Mouse (Mus musculus): ENCODE data around the gene Zdhhc7.

Zdhhc7 gene

DNA sequence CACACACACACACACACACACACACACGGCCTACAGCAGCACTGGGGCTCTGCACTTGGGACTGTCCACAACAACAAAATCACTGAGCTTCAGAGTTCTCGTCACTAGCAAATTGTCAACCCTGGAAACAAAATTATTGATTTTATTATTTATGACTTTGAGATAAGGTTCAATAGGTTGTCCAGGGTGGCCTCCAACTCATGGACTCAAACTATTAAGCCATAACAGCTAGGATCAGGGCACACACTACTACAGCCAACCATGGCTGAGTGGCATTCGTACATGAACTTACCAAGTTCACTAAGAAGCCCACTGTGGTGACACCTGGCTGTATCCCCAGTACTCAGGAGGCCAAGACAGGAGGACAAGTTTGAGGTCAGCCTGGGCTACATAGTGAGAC lies 8.2 kb downstream of the Zdhhc7 start:
- H3K4me1 ChIP-seq (replicated peaks; ENCODE audit: low read depth, low read length) = peaks cover 5% of the 10 kb centered on the region; the same call in 1 of the 2 replicates
- H3K4me3 ChIP-seq (replicated peaks; ENCODE audit: low read length) = no peak overlapping the region
- peaks cover 36% of the 10 kb centered on the region for H3K36me3 ChIP-seq (ENCODE audit: insufficient read depth, low read length)
- no peaks in the 10 kb centered on the region for H3K27me3 ChIP-seq (ENCODE audit: insufficient read depth, low read length)
- no peaks in the 10 kb centered on the region for H3K9me3 ChIP-seq (ENCODE audit: low read length)
- TF ChIP-seq CTCF (conservative IDR thresholded peaks at IDR 0.05; ENCODE audit: low read length) (no peak), NANOG (IDR thresholded peaks at IDR 0.05; ENCODE audit: borderline replicate concordance, low read length) (no peak), POU5F1 (IDR thresholded peaks at IDR 0.05; ENCODE audit: borderline replicate concordance, low read length) (no peak)

GRCm38 (mm10) chr8:120091032-120091431 lies 10.2 kb downstream of the Zdhhc7 start:
- H3K36me3 ChIP-seq (ENCODE audit: insufficient read depth, low read length) = peaks cover 56% of the 10 kb centered on the region
- no peaks in the 10 kb centered on the region for H3K27me3 ChIP-seq (ENCODE audit: insufficient read depth, low read length)
- no peaks in the 10 kb centered on the region for H3K9me3 ChIP-seq (ENCODE audit: low read length)
- H3K4me1 ChIP-seq (replicated peaks; ENCODE audit: low read depth, low read length) = 0 out of 2 replicates have a peak, but pooled peaks cover 6% of the 10 kb centered on the region
- no peak for TF ChIP-seq POU5F1 (IDR thresholded peaks at IDR 0.05; ENCODE audit: borderline replicate concordance, low read length)
- no peak overlapping the region for H3K4me3 ChIP-seq (replicated peaks; ENCODE audit: low read length)

DNA sequence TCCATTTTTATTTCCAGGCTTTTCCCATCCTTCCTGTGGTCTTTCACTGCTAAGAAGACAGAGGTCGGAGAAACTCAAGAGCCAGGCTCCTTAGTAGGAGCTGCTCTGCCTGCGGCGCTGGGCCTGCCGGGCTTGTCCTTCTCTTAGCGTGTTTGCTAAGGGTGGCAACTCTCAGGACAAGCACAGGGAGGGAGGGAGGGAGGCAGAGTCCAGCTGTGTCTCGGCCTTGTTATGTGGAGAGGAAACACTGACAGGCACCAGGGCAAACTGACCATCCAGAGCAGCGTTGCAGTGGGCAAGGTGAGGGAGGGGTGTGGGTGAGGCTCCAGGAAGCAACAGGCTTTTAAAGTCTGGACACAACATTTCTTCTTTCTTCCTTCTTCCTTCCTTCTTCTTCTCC lies 11.8 kb downstream of the Zdhhc7 start:
- 0 out of 2 replicates have a peak, but pooled peaks cover 6% of the 10 kb centered on the region for H3K4me1 ChIP-seq (replicated peaks; ENCODE audit: low read depth, low read length)
- peaks cover 71% of the 10 kb centered on the region for H3K36me3 ChIP-seq (ENCODE audit: insufficient read depth, low read length)
- H3K4me3 ChIP-seq (replicated peaks; ENCODE audit: low read length) = no peak overlapping the region
- no peaks in the 10 kb centered on the region for H3K9me3 ChIP-seq (ENCODE audit: low read length)
- TF ChIP-seq CTCF (conservative IDR thresholded peaks at IDR 0.05; ENCODE audit: low read length) = no peak
- TF ChIP-seq NANOG (IDR thresholded peaks at IDR 0.05; ENCODE audit: borderline replicate concordance, low read length) = no peak
- no peak for TF ChIP-seq POU5F1 (IDR thresholded peaks at IDR 0.05; ENCODE audit: borderline replicate concordance, low read length)
- H3K27me3 ChIP-seq (ENCODE audit: insufficient read depth, low read length) = no peaks in the 10 kb centered on the region

DNA sequence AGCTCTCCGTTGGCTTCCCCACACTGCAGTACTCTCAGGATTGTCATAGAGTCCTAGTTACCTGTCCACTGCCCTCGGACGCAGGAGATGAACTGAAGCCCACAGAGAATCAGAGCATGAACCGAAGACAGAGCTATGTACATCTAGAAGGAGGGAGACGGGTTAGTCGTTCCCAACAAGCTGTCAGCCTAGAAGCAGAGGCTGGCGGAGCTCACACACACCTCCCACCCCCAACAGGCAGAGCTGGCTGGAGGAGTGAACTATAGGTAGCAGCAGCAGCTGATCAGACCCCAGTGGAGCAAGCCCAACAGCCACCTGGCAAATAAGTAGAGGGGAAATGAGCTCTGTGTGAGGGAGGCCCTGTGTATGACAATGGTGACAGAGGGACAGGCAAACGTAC lies 16.5 kb downstream of the Zdhhc7 start:
- Histone ChIP-seq H3K36me3 (ENCODE audit: insufficient read depth, low read length) (peaks cover 71% of the 10 kb centered on the region), H3K4me1 (replicated peaks; ENCODE audit: low read depth, low read length) (peaks cover 44% of the 10 kb centered on the region), H3K4me3 (replicated peaks; ENCODE audit: low read length) (no peak overlapping the region), H3K9me3 (ENCODE audit: low read length) (no peaks in the 10 kb centered on the region), H3K27me3 (ENCODE audit: insufficient read depth, low read length) (no peaks in the 10 kb centered on the region)
- TF ChIP-seq CTCF (conservative IDR thresholded peaks at IDR 0.05; ENCODE audit: low read length) = no peak
- TF ChIP-seq POU5F1 (IDR thresholded peaks at IDR 0.05; ENCODE audit: borderline replicate concordance, low read length) = no peak

DNA sequence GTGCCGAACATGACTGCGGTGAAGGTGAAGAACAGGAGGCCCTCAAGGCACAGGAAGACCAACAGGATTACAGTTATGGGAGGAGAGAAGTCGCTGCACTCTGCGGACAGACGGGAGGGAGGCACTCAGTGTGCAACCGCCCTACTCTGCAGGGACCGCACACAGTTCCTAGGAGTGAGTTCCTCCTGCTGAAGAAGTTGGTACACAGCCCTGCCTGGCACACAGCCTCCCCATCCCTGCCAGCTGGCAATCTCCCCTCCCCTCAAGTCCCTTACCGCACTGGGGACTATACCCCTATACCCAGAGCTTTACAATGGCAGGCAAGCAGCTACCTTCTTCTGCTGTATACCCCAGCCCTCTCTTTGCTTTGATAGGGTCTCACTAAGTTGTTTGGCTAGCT lies 18.0 kb downstream of the Zdhhc7 start:
- Histone ChIP-seq H3K27me3 (ENCODE audit: insufficient read depth, low read length) (no peaks in the 10 kb centered on the region), H3K9me3 (ENCODE audit: low read length) (no peaks in the 10 kb centered on the region), H3K4me3 (replicated peaks; ENCODE audit: low read length) (0 out of 2 replicates have a peak overlapping the region, but pooled peaks have one; percentile 29), H3K36me3 (ENCODE audit: insufficient read depth, low read length) (peaks cover 64% of the 10 kb centered on the region), H3K4me1 (replicated peaks; ENCODE audit: low read depth, low read length) (peaks cover 59% of the 10 kb centered on the region)
- no peak for TF ChIP-seq CTCF (conservative IDR thresholded peaks at IDR 0.05; ENCODE audit: low read length)
- TF ChIP-seq NANOG (IDR thresholded peaks at IDR 0.05; ENCODE audit: borderline replicate concordance, low read length) = no peak
- no peak for TF ChIP-seq POU5F1 (IDR thresholded peaks at IDR 0.05; ENCODE audit: borderline replicate concordance, low read length)

GRCm38 (mm10) chr8:120079361-120079760 lies 21.9 kb downstream of the Zdhhc7 start:
- H3K36me3 ChIP-seq (ENCODE audit: insufficient read depth, low read length) = peaks cover 27% of the 10 kb centered on the region
- H3K4me1 ChIP-seq (replicated peaks; ENCODE audit: low read depth, low read length) = peaks cover 64% of the 10 kb centered on the region
- H3K4me3 ChIP-seq (replicated peaks; ENCODE audit: low read length) = no peak overlapping the region

GRCm38 (mm10) chr8:120078080-120078479 lies 23.2 kb downstream of the Zdhhc7 start:
- H3K4me3 ChIP-seq (replicated peaks; ENCODE audit: low read length) = 0 out of 2 replicates have a peak overlapping the region, but pooled peaks have one; percentile 17
- H3K36me3 ChIP-seq (ENCODE audit: insufficient read depth, low read length) = peaks cover 19% of the 10 kb centered on the region
- no peaks in the 10 kb centered on the region for H3K9me3 ChIP-seq (ENCODE audit: low read length)
- H3K4me1 ChIP-seq (replicated peaks; ENCODE audit: low read depth, low read length) = peaks cover 59% of the 10 kb centered on the region
- peaks cover 21% of the 10 kb centered on the region for H3K27me3 ChIP-seq (ENCODE audit: insufficient read depth, low read length)
- peak; percentile 56 for TF ChIP-seq CTCF (conservative IDR thresholded peaks at IDR 0.05; ENCODE audit: low read length)
- TF ChIP-seq POU5F1 (IDR thresholded peaks at IDR 0.05; ENCODE audit: borderline replicate concordance, low read length) = no peak

More at GRCm38 (mm10) chr8:120079361-120079760, 21.9 kb downstream of the Zdhhc7 start:
- no peak for TF ChIP-seq POU5F1 (IDR thresholded peaks at IDR 0.05; ENCODE audit: borderline replicate concordance, low read length)
- no peak for TF ChIP-seq NANOG (IDR thresholded peaks at IDR 0.05; ENCODE audit: borderline replicate concordance, low read length)
- no peak for TF ChIP-seq CTCF (conservative IDR thresholded peaks at IDR 0.05; ENCODE audit: low read length)
- peaks cover 13% of the 10 kb centered on the region for H3K27me3 ChIP-seq (ENCODE audit: insufficient read depth, low read length)
- H3K9me3 ChIP-seq (ENCODE audit: low read length) = no peaks in the 10 kb centered on the region

- Histone ChIP-seq H3K9me3 (ENCODE audit: low read length) (no peaks in the 10 kb centered on the region), H3K4me3 (replicated peaks; ENCODE audit: low read length) (no peak overlapping the region), H3K36me3 (ENCODE audit: insufficient read depth, low read length) (no peaks in the 10 kb centered on the region), H3K4me1 (replicated peaks; ENCODE audit: low read depth, low read length) (peaks cover 32% of the 10 kb centered on the region), H3K27me3 (ENCODE audit: insufficient read depth, low read length) (peaks cover 21% of the 10 kb centered on the region)
- TF ChIP-seq NANOG (IDR thresholded peaks at IDR 0.05; ENCODE audit: borderline replicate concordance, low read length) (no peak), POU5F1 (IDR thresholded peaks at IDR 0.05; ENCODE audit: borderline replicate concordance, low read length) (no peak), CTCF (conservative IDR thresholded peaks at IDR 0.05; ENCODE audit: low read length) (no peak)
Measured at GRCm38 (mm10) chr8:120075347-120075746, 25.9 kb downstream of the Zdhhc7 start.

- H3K27me3 ChIP-seq (ENCODE audit: insufficient read depth, low read length) = peaks cover 21% of the 10 kb centered on the region
- H3K4me3 ChIP-seq (replicated peaks; ENCODE audit: low read length) = no peak overlapping the region
- H3K4me1 ChIP-seq (replicated peaks; ENCODE audit: low read depth, low read length) = peaks cover 24% of the 10 kb centered on the region
- H3K36me3 ChIP-seq (ENCODE audit: insufficient read depth, low read length) = no peaks in the 10 kb centered on the region
- no peaks in the 10 kb centered on the region for H3K9me3 ChIP-seq (ENCODE audit: low read length)
- TF ChIP-seq CTCF (conservative IDR thresholded peaks at IDR 0.05; ENCODE audit: low read length) (no peak), POU5F1 (IDR thresholded peaks at IDR 0.05; ENCODE audit: borderline replicate concordance, low read length) (no peak), NANOG (IDR thresholded peaks at IDR 0.05; ENCODE audit: borderline replicate concordance, low read length) (no peak)
Measured at GRCm38 (mm10) chr8:120074516-120074915, 26.8 kb downstream of the Zdhhc7 start.

Data from E14TG2a.4 (cell line).